Mouse (Mus musculus) lung, embryonic 16.5 days (tissue): Measurements from ENCODE around the gene Gm11213. TPM values are rescaled to one million over a fixed set of nuclear protein-coding genes. Genes with fewer than 3 reads are reported as not detected.

Experiments used
- ATAC-seq: fragments of 200-750 bp; cut with Nextera tagmentation; 2 replicates; pipeline ENCODE4 v1.8.0; 2017; ENCODE audit warnings: low read depth, mild to moderate bottlenecking, moderate library complexity
- H3K27ac ChIP-seq: fragments of 300-500 bp; sonication (generic); 2 replicates; pipeline ENCODE4 v1.5.1; 2014; ENCODE audit warnings: mild to moderate bottlenecking, control low read depth, low read length
- H3K27me3 ChIP-seq: fragments of 300-500 bp; sonication (generic); 2 replicates; pipeline ENCODE4 v1.6.1; 2014; ENCODE audit warnings: low read depth, low read length, mixed read lengths; ENCODE audit not compliant: control insufficient read depth, insufficient read depth
- H3K36me3 ChIP-seq: fragments of 300-500 bp; sonication (generic); 2 replicates; pipeline ENCODE4 v1.6.1; 2014; ENCODE audit warnings: low read length; ENCODE audit not compliant: control insufficient read depth, insufficient read depth
- H3K4me1 ChIP-seq: fragments of 300-500 bp; sonication (generic); replicated peaks from 2 replicates; pipeline ENCODE4 v1.6.1; 2014; ENCODE audit warnings: low read length, mixed read lengths; ENCODE audit not compliant: control insufficient read depth, insufficient read depth
- H3K4me2 ChIP-seq: fragments of 300-500 bp; sonication (generic); 2 replicates; pipeline ENCODE4 v1.6.1; 2014; ENCODE audit warnings: low read depth, low read length, control low read depth
- H3K4me3 ChIP-seq: fragments of 300-500 bp; sonication (generic); 2 replicates; pipeline ENCODE4 v1.5.1; 2014; ENCODE audit warnings: mild to moderate bottlenecking, low read length, control low read depth
- H3K9ac ChIP-seq: fragments of 300-500 bp; sonication (generic); 2 replicates; pipeline ENCODE4 v1.6.1; 2014; ENCODE audit warnings: low read length, control low read depth
- H3K9me3 ChIP-seq: fragments of 300-500 bp; sonication (generic); 2 replicates; pipeline ENCODE4 v1.6.1; 2016; ENCODE audit warnings: low read length; ENCODE audit not compliant: control insufficient read depth
- WGBS: fragments of 180-500 bp; shearing (Covaris S2); extraction: QIAGEN DNeasy Blood & Tissue Kit; methylation state at CpG from one replicate; pipeline ENCODE4 v1.1.7; 2014; 5-methylcytosine and 5-hydroxymethylcytosine counted together
- polyA plus RNA-seq: library from polyadenylated mRNA; unstranded; fragments of >200 nt; fragmentation: Nextera tagmentation; extraction: Ambion mirVana; gene quantifications from 2 replicates; pipeline ENCODE4 v1.2.1, GENCODE M21; 2015

The Gm11213 gene
- polyA plus RNA-seq, 1 experiment from 2014 or later: not detected

- H3K9me3 ChIP-seq: no peaks in the 10 kb centered on the region
- 71% methylated on average over 4 of the region's 4 CpGs for WGBS
- H3K4me3 ChIP-seq: no peak overlapping the region
- no peak overlapping the region for H3K4me2 ChIP-seq
- no peaks in the 10 kb centered on the region for H3K36me3 ChIP-seq
- ATAC-seq: no peak
- H3K27ac ChIP-seq: no peak overlapping the region
- no peak overlapping the region for H3K9ac ChIP-seq
- peaks cover 8% of the 10 kb centered on the region; the same call in 1 of the 2 replicates for H3K4me1 ChIP-seq
- H3K27me3 ChIP-seq: no peaks in the 10 kb centered on the region
Observed at GRCm38 (mm10) chr4:63590538-63590937, 14.5 kb downstream of the Gm11213 start.

GRCm38 (mm10) chr4:63589987-63590386 is 15.1 kb downstream of the Gm11213 start:
- H3K4me3 ChIP-seq: no peak overlapping the region
- H3K27ac ChIP-seq: no peak overlapping the region
- peaks cover 4% of the 10 kb centered on the region; the same call in 1 of the 2 replicates for H3K4me1 ChIP-seq
- no peak overlapping the region for H3K4me2 ChIP-seq
- ATAC-seq: no peak
- no peaks in the 10 kb centered on the region for H3K9me3 ChIP-seq
- 77% methylated on average over 7 of the region's 7 CpGs for WGBS
- no peaks in the 10 kb centered on the region for H3K27me3 ChIP-seq
- no peaks in the 10 kb centered on the region for H3K36me3 ChIP-seq
- H3K9ac ChIP-seq: no peak overlapping the region

GRCm38 (mm10) chr4:63586240-63586639 is 18.8 kb downstream of the Gm11213 start:
- Histone ChIP-seq H3K27me3 (no peaks in the 10 kb centered on the region), H3K4me1 (no peaks in the 10 kb centered on the region), H3K36me3 (no peaks in the 10 kb centered on the region), H3K4me2 (no peak overlapping the region), H3K27ac (no peak overlapping the region), H3K9ac (no peak overlapping the region), H3K4me3 (no peak overlapping the region), H3K9me3 (no peaks in the 10 kb centered on the region)
- ATAC-seq: no peak
- WGBS: 70% methylated on average over 2 of the region's 2 CpGs

GRCm38 (mm10) chr4:63585216-63585615 is 19.8 kb downstream of the Gm11213 start:
- ATAC-seq: no peak
- Histone ChIP-seq H3K4me3 (no peak overlapping the region), H3K36me3 (no peaks in the 10 kb centered on the region), H3K27ac (no peak overlapping the region), H3K4me1 (no peaks in the 10 kb centered on the region), H3K4me2 (no peak overlapping the region), H3K27me3 (no peaks in the 10 kb centered on the region), H3K9ac (no peak overlapping the region), H3K9me3 (no peaks in the 10 kb centered on the region)
- WGBS: 84% methylated on average over 10 of the region's 10 CpGs

DNA sequence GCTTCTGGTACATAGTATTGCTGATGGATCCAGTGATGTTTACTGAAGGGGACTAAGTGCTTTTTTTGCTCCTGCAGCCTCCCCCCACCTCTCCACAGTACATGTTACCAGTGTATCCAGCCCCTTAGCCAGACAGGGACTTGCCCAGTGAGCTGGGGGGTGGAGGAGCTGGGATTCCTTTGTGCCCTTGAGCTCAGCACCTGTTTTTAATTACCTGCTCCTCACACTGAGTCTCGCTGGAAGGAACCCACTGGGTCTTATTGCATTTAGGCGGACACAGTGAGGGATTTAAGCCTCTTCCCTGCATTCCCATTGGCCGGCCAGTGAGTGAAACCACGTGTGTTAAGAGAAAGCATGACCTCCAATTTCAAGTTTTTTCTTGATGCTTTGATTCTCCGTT is 22.5 kb downstream of the Gm11213 start:
- H3K9me3 ChIP-seq: no peaks in the 10 kb centered on the region
- no peak overlapping the region for H3K9ac ChIP-seq
- ATAC-seq: no peak
- no peak overlapping the region for H3K4me2 ChIP-seq
- H3K27ac ChIP-seq: no peak overlapping the region
- H3K4me1 ChIP-seq: no peaks in the 10 kb centered on the region
- H3K36me3 ChIP-seq: peaks cover 2% of the 10 kb centered on the region; the same call in 1 of the 2 replicates
- no peaks in the 10 kb centered on the region for H3K27me3 ChIP-seq
- no peak overlapping the region for H3K4me3 ChIP-seq
- WGBS: 64% methylated on average over 5 of the region's 5 CpGs

GRCm38 (mm10) chr4:63580078-63580477 is 25.0 kb downstream of the Gm11213 start:
- H3K4me2 ChIP-seq: no peak overlapping the region
- H3K9me3 ChIP-seq: no peaks in the 10 kb centered on the region
- H3K4me3 ChIP-seq: no peak overlapping the region
- no peak overlapping the region for H3K27ac ChIP-seq
- no peaks in the 10 kb centered on the region for H3K4me1 ChIP-seq
- H3K9ac ChIP-seq: no peak overlapping the region
- ATAC-seq: no peak
- H3K27me3 ChIP-seq: no peaks in the 10 kb centered on the region
- 43% methylated on average over 6 of the region's 6 CpGs for WGBS
- H3K36me3 ChIP-seq: peaks cover 5% of the 10 kb centered on the region; the same call in 1 of the 2 replicates

DNA sequence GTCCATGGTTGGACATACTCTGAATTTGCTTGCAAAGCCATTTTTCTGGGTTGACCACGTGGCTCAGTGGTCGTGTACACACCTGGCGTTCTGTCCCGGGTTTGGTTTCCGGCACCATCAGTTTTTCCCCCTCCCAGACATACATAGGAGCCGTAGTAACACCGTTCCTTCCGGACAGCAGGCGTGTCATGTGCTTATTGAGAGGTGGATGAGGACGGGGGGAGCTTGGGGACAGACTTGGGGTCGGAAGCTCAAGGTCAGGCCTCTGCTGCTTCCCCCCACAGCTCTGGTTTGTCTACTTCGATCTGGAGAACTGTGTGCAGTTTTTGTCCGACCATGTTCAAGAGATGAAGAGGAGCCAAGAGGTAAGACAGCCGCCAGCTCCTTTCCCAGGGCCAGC is 25.4 kb downstream of the Gm11213 start:
- no peak overlapping the region for H3K9ac ChIP-seq
- no peak overlapping the region for H3K27ac ChIP-seq
- no peaks in the 10 kb centered on the region for H3K9me3 ChIP-seq
- no peak overlapping the region for H3K4me2 ChIP-seq
- no peak for ATAC-seq
- no peaks in the 10 kb centered on the region for H3K27me3 ChIP-seq
- no peaks in the 10 kb centered on the region for H3K4me1 ChIP-seq
- H3K36me3 ChIP-seq: peaks cover 5% of the 10 kb centered on the region; the same call in 1 of the 2 replicates
- 82% methylated on average over 14 of the region's 14 CpGs for WGBS
- no peak overlapping the region for H3K4me3 ChIP-seq

GRCm38 (mm10) chr4:63572621-63573020 is 32.4 kb downstream of the Gm11213 start:
- Histone ChIP-seq H3K4me1 (peaks cover 10% of the 10 kb centered on the region; the same call in 1 of the 2 replicates), H3K27ac (no peak overlapping the region), H3K9ac (no peak overlapping the region), H3K4me3 (no peak overlapping the region), H3K27me3 (no peaks in the 10 kb centered on the region), H3K36me3 (peaks cover 3% of the 10 kb centered on the region; the same call in 1 of the 2 replicates), H3K4me2 (no peak overlapping the region), H3K9me3 (no peaks in the 10 kb centered on the region)
- 86% methylated on average over 5 of the region's 5 CpGs for WGBS
- no peak for ATAC-seq

DNA sequence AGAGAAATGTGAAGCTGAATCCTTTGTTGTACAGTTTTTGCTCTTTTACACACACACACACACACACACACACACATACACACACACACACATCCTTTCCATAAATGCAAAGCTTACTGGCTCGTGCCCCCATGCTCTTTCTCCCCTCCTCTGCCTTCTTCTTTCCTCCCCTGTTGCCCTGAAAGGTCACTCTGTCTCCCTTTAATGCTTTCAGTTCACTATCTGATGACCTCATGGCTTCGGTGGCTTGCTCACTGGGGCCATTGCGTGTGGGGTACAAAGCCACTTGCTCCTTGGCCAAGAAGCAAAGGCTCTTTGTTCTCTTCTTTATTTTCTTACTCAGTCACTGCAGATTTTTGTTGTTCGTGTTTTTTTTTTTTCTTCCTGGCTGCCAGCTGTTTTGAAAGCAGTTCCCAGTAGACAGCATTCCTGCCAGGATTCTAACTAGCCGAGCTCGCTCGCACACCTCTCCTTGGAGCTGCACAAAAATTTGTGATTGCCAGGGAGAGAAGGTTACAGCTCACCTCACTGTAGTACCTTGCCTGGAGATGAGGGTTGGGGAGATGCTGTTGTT is 34.8 kb downstream of the Gm11213 start:
- H3K27ac ChIP-seq: no peak overlapping the region
- no peak overlapping the region for H3K4me3 ChIP-seq
- no peaks in the 10 kb centered on the region for H3K27me3 ChIP-seq
- no peak overlapping the region for H3K9ac ChIP-seq
- no peak for ATAC-seq
- WGBS: 35% methylated on average over 7 of the region's 7 CpGs
- peaks cover 10% of the 10 kb centered on the region; the same call in 1 of the 2 replicates for H3K4me1 ChIP-seq
- no peaks in the 10 kb centered on the region for H3K36me3 ChIP-seq
- H3K4me2 ChIP-seq: no peak overlapping the region
- H3K9me3 ChIP-seq: no peaks in the 10 kb centered on the region
